Mouse (Mus musculus) natural killer cell, adult 2 months (primary cell): Measurements from ENCODE around the gene Ankrd44.
"Not testable (repeated sequence)": the region's sequence is repeated elsewhere in the genome, so short reads cannot be mapped to it uniquely, and the experiment has no call there.

ENCODE experiments used
- DNase-seq, 2 experiments: peaks; one replicate each; pipeline ENCODE4 v3.0.0; 2022; ENCODE audit warnings: low spot score in 2 of 2

Ankrd44 gene

DNA sequence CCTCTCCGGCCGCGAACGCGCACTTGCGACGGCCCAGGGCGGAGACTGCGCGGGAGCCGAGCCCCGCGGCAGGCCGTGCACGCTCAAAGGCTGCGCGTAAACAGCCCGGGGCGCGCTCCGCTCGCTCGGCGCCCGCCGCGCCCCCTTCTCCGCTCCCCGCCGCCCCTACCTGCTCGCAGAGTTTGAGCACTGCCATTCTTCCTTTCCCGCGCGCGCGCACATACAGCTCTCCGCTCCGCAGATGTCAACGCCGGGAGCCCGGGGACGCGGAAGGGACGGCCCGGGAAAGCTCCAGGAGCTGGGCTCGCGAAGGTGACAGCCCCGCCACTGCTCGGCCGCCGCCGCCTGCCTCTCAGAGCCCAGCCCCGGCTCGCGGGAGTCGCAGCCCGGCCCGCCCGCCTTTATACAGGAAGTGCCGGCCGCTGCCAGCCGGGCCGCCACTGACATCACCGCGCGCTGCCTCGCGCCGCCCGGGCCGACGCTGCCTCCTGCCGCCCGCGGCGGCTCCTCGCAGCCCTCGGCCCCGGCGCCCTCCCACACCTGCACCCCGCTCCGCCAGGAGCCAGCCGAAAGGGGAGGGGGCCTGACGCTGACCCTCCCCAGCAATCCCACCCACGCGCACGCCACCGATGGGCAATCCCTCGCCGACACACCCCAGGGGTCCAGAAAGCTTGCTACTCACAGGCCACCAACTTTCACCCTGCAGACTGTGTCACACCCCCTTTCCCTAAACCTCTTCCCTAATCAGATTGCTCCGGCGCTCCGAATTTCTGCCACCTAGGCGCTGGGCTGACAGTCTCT is at the start of gene Ankrd44:
Gene Ankrd44 (minus strand): TSS at position 417 of the 801 bp plus-strand sequence.
- DNase-seq, result peak; percentile 71 to 82

DNA sequence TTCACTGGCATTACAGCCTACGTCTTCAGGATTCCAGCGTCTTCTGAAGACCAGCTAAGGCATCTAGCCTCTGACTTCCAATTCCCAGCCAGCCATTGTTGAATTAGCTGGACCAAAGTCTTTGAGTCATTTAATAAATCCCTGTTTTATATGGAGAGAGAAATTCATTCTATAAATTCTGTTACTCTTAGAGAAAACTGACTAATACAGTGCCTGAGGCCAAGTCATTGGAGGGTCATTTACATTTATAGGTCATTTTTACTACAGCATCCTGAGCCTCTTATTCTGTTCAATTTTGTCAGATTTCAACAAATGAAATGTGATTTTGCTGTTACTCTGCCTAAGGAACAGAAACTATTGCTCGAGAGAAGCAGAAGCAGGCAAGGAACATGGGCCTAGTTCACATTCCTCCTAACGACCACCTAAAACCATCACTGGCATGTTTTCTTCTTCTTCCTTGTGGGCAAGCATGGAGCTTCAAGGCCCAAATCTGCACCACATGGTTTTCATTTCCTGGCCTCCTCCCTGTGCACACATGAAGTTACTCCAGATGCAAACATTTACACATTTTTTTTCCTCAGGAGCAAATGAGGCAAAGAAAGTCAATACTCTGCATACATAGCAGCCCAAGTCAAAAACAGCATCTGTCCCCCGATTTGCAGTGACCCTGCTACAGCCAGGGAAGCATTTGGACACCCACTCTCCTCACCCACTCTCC is 45.7 kb upstream of the Ankrd44 start:
- no peak for DNase-seq

DNA sequence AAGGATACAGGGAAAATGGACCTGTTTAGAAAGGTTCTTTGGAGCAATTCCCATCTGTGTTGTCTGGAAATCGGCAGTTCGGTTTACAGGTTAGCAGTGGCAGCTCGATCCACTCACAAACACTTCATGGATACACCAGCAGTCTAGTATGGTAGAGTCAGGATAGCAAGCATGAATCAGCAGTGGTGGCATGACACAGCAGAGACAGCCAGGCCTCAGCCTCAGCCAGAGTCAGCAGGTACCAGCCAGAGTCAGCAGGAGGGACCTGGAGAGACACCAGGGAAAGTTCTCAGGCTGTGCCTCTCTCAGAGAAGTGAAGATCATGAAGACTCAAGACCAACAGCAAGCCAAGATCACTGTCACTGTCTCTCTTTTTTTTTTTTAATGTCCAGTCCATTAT is 40.7 kb upstream of the Ankrd44 start:
- DNase-seq, result no peak

DNA sequence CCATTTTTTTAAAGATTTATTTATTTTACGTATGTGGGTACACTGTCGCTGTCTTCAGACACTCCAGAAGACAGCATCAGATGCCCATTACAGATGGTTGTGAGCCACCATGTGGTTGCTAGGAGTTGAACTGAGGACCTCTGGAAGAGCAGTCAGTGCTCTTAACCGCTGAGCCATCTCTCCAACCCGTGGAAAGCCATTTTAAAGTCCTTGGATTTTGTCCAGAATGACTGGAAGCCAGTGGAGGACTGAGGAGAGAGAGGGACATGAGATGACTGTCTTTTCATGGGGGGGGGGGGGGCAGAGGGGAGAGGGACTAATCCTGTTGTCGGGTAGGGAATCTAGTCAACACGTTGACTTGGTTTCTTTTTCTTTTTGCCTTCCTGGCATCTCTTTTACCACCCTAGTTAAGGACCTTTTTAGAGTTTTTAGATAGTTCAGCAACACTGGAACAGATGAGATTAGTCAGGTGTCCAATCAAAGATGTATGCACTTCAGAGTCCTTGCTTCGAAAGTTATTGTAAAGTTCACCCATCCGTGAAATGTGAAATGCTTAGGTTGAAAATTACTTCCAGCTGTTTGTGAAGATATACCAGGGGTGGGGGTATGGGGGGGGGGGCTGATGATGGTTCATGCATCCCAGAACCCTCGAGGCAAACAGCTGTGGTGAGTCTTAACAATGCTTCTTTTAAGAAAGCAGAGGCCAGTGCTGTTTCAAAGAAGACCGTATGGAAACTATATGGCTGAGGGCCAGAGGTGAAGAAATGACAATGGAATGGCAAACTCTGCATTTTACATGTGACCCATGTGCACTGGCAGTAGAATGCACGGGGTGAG is 39.2 kb upstream of the Ankrd44 start:
- DNase-seq, result no peak

DNA sequence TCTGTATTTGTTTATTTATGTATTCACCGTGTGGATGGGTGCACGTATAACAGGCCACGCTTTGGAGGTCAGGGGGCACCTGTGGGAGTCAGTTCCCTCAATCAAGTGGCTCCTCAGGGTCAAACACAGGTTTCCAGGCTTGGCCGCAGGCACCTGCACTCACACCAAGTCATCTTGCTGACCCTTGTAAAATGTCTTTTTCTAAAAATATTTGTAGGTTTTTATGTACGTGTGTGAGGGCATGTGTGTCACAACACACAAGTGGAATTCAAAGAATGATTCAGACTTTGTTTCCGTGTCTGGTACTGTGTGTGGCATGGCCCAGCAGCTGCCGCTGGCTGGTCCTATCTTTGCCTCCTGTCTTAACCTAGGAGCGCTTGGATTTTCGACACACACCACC is 35.5 kb upstream of the Ankrd44 start:
- no peak for DNase-seq

DNA sequence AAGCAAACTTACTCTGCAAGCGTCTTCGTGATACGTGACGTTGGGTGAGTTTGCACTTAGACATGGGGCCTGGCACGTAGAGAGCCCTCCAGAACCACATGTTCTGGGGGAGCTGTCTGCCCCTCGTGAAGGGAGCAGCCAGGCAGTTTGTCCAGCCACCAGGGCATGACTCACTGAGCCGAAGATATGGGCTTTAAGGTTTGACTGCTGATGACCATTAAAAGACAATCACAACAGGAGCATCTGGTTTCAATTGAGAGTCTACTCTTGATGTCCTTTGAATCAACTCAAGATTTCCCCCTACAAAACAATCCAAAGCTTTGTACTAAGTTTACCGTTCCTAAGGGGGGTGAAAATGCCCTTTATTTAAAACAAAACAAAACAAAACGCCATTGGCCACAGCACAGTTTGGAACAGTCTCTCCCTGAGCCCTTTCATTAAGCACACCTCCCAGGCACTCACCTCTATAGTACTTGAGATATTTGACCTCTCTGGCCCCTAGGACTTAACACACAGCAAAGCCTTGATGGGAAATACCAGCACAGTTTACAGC is 34.5 kb upstream of the Ankrd44 start:
- no peak for DNase-seq

DNA sequence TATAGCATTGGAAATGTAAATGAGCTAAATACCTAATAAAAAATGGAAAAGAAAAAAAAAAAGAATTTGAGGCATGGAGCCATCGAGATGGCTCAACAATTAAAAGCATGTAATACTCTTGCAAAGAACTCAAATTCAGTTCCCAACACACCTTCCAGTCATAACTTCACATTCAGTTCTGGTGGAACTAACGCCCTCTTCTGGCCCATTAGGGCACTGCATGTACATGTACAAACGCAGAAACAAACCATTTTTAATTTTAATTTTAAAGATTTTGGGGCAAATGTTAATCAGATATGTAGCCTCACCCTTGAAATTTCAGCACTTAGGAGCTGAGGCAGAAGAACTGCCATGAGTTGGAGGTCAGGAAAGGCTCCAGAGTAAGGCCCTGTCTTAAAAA is 32.3 kb upstream of the Ankrd44 start:
- DNase-seq, result peak in 1 of 2 experiments; percentile 19

DNA sequence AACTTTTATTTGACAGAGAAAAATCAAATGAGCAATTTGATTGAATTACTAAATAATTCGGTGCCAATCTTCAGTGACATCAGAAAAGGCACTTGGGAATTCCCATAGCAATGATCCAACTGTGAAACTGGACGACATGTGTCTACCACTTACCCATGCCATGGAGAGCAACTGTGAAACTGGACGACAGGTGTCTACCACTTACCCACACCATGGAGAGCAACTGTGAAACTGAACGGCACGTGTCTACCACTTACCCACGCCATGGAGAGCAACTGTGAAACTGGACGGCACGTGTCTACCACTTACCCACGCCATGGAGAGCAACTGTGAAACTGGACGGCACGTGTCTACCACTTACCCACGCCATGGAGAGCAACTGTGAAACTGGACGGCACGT is 30.8 kb upstream of the Ankrd44 start:
- not testable (repeated sequence) for DNase-seq

DNA sequence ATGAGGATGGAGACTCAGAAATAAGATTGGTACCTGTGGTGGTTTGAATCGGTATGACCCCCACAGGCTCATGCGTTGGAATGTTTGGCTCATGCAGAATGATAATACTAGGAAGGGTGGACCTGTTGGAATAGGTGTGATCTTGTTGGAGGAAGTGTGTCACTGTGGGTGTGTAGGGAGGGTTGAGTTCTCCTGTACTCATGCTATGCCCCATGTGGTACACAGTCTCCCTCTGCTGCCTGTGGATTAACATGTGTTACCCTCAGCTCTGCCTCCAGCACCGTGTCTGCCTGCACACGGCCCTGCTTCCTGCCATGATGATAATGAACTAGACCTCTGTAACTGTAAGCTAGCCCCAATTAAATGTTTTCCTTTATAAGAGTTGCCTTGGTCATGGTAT is 28.7 kb upstream of the Ankrd44 start:
- no peak for DNase-seq

DNA sequence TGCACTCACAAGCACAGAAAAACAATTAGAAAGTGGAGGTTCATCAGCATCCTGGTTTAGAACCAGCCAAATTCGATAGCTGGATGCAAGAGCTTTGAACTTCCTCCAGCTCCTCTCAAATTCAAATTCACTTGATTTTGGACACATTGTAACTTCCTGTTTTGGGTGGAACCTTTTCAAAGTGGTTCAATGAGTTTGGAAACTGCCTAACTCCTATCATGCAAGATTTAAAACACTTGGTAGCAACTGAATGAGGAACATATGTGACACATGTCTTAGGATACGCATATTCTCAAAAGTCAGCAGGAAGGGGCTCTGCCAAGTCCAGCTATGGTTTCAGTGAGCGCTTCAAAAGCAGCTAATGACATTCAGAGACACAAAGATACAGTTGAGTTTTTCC is 18.5 kb upstream of the Ankrd44 start:
- no peak for DNase-seq

DNA sequence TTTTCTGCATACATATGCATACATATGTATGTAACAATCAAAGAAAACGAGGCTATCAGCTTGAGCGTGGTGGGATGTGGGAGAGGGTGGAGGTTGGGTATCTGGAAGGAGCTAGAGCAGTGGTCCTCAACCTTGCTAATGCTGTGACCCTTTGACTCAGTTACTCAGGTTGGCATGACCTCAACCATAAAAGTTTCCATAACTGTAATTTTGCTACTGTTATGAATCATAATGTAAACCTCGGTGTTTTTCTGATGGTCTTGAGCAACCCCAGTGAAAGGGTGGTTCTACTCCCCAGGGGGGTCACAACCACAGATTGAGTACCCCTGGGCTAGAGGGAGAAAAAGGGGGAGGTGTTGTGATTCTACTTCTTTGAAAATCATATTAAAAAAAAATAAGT is 9.3 kb upstream of the Ankrd44 start:
- DNase-seq, result no peak

DNA sequence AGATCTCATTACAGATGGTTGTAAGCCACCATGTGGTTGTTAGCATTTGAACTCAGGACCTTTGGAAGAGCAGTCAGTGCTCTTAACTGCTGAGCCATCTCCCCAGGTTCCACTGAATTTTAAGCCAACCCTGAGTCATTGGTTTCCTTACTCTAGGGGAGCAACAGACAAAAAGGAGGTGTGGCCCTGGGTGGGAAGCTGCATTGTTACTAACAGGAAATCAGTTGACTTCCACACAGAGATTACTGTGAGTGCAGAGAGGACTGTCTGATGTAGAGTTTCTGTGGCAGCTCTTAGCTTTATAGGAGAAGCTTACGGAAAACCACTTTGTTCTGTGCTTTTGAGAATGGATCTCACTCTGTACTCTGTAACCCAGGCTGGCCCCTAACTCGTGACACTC is 8.7 kb upstream of the Ankrd44 start:
- DNase-seq, result no peak

DNA sequence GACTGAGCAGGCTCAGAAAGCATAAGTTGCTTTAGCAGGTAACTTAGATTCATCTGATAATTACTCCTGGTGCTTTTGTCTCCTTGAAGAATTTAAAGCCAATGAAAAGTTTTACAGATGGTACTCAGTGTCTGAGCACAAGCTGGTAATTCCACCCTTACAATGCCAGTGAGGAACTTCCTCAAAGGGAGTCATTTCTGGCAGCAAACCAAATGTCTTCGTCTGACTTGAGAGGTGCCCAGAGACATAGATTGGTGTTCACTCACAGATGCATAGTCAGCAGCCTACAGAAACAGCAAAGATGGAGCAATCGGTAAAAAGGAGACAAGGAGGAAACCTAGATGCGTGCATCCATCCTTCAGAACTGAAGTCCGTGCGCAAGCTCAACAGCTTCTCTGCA is 7.5 kb upstream of the Ankrd44 start:
- DNase-seq, result no peak

DNA sequence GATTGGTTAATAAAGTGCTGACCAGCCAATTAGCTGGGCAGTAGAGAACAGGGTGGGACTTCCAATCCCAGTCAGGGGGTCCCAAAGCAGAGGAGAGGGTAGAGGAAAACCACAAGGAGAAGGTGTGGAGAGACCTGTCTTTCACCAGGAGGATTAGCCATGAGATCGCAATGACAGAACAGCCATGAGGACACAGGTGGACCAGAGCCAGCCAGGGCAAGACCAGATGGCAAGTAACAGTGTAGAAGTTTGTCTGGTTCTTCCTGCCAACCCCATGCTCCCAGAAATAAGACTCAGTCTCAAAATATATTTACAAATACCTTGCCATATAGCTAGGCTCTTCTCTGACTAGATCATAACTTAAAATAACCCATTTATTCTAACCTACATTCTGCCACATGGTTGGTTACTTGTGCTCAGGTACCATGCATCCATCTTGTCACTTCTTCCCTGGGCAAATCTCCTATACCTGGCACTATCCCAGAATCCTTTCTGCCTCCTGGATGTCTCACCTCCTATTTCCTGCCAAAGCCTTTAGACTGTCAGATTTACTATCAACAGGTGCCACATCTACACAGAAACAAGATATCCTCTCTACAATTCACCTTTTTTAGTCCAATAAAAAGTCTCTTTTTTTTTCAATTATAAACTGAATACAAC is 6.4 kb upstream of the Ankrd44 start:
- no peak for DNase-seq

DNA sequence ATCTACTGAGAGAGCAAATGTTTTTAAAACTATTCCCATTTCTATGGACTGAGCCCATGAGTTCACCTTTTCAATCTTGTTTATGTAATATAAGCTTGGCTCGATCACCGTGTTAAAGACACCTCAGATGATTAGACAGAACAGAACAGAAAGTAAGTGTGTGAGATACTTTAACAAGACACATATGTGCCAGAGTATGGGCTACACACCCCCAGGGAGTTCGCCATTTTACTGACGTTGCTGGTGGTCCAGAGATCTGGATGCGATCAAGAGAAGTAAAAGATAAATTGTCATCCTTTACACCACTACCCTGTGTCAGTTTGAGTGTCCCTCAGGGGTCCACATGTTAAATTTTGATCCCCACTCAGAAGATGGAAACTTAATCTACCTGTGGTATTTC is 5.0 kb upstream of the Ankrd44 start:
- no peak for DNase-seq

DNA sequence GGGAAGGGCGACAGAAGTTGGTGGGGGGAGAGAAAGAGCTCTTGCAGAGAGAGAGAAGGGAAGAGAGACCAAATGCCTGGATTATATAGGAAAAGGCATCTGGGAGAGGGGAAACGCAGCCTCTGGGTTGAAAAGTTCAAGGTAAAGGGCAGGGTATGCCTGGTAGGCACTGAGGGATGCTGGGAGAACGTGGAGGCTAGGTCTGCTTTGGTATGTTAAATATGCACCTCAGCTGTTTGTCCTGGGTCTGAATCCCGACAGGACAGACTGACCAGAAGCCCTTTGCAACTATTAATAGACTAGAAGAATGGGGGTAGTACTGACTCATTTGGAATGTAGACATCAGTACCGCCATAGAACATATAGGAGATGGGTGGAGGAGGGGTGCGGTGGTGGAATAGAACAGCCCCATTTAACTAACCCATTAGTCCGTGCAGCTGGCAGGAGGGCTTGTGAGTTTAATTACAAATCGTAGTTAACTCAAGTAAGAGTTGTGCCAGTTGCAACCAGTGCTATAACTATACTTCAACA is 4.5 kb upstream of the Ankrd44 start:
- DNase-seq, result no peak

DNA sequence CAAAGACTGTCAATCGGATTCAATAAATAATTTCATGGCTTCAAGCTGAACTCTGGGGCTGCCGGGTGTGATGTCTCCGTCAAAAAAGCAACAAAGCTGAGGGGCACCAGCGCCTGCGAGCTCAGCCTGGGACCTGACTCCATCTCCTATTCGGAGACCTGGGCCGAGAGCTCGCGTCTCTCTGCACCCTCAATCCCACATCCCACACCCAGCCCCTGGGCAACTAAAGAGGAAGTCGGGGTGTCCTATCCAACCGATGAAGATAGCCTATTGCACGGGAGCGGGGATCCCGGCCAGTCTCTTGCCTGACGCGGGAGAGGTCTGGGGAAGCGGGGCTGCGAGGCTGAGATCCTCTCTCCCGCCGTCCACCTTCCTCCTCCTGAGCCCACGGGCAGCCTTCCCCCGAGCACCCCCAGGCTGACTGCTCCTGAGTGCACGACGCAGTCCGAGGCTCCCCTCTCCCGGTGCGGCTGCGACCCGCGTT is 694 bp downstream of the Ankrd44 start:
- DNase-seq, result no peak

DNA sequence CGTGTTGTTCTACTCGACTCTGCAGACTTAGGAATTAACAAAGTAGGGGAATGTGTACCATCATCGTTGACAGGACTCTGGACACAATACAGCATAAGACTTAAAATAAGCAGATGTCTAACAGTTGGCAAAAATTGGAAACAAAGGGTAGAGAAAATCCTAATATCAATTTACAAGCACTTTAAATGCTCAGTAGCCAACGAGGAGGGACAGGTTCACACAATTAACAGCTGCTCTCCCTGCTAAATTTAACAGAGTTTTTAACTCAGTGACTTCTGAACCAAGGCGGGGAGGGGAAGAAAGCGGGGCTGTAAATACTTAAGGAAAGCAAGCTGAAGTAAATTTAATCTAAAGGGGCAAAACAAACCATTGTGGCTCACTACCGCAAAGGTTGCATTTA is 1.4 kb downstream of the Ankrd44 start:
- no peak for DNase-seq

DNA sequence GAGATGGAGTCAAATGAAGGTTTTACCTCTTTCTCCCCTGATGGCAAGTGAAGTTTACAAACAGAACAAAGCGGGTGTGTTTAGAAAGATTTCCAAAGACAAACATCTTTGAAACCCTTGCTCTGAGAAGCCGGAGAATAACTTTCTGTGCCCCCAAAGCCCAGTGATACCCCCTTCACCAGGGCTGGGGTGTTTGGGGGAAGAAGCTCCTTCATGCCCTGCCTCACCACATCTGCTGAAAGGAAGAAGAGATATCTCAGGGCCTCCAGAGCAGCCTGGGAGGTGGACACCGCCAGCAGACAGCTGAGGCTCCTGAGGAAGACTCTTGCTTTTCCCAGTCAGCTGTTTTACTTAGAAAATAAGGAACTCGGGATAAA is 1.9 kb downstream of the Ankrd44 start:
- no peak for DNase-seq

DNA sequence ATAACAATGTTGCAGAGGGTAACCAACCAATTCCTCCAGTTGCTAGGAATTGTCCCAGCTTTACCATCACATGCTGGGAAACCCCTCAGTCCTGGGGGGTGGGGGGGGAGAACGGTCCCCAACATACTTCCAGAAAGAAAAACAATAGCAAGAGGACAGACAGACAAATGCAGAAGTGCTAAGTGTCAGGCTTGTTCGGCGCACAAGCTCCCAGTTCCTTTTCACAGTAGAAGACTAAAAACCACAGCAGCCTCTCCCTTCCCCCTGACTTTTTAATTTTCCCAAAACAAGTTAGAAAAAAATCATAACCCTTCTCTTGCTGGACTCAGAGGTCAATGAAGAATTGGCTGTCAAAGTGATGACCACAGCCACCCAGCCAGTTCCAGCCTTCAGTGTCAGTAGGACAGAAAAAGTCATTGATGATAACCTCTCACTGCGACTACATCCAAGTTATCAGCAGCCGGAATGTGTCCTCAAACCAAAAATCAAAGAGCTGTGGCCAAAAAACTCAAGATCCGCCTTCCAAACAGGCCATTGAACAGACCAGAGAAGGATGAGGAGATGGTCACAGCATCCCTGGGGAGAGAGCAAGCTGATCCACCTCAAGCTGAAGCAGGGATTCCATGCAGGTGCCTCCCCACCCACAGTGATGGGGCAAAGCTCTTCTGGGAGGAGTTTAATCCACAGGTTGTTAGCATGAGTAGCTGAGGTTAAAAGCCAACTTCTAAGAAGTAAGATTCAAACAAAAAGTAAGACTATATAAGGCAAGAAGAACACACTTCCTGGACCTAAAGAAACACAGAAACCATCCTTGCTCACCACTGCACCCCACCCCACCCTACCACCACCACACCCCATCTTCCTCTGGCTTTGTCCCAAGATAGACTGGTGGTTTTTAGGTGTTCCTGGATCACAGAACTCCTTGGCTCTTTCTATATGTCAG is 2.5 kb downstream of the Ankrd44 start:
- no peak for DNase-seq
